Mouse (Mus musculus): ENCODE data around the gene Bbs1.

DNA sequence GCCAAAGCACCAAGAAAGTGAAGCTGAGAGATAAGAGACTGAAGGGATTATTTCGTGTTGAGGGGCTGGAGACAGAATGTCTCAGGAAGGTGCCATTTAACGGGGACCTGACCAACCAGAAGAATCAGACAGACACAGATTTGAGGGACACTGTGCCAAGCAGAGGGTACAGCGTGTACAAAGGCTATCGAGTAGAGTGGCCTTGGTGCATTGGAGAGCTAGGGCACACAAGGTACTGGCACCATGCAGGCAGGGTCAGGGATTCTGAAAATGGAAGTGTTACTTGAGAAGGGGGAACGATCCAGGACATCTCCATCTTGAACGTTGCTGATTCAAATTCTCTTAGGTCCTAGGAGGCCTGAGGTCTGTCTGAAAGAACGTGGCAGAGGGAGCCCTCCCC, 2.9 kb upstream of the Bbs1 start:
- TF ChIP-seq CTCF (IDR thresholded peaks at IDR 0.05; ENCODE audit: insufficient read depth, low read depth, low read length) (no peak), POLR2A (IDR thresholded peaks at IDR 0.05; ENCODE audit: insufficient read depth, low read depth, low read length) (no peak)
